Mouse (Mus musculus) Muller cell, postnatal 12 days (primary cell): ENCODE results near the gene Zfpl1.
"Not testable (repeated sequence)": the region's sequence is repeated elsewhere in the genome, so short reads cannot be mapped to it uniquely, and the experiment has no call there.

Experiments
- DNase-seq: peaks from one replicate; pipeline ENCODE4 v3.0.0-alpha.2; 2015; ENCODE audit errors: inconsistent ontology term

The Zfpl1 gene

DNA sequence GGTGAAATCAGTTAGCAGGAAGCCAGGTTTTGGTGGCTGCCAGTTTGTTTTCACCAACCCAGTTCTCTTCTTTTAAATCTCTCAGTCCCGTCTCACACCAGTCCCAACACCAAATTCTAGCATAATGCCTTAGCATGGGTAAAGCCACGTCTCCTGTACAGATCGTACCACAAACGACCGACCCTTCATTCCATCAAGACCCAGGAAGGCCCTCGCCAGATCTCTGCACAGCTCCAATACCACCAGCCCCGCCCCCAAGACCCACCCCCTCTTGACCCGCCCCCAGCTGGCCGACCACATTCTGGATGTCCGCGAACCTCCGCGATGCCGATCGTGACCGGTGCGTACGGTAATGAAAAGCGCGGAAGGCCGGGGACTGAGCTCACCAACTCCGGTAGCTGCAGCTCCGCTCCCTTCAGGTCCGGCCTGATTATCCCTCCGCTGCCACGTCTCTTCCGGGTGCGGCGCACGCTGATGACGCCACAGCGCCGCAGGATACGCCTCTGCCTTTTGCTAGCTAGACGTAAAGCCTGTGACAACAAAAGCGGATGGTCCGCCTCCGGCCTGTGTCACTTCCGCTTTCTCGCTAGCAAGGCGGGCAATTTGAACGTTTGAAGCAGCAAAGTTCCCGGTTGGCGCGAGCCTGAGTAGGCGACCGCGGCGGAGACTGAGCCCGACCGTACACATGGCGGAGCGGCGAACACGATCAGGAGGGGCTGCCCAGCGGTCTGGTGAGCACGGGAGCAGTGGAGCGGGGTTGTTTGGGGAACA is at the start of gene Zfpl1, which contains the start of gene Cdca5:
Zfpl1 (minus strand) TSS at position 479 of the 771 bp plus-strand sequence.
Cdca5 (plus strand) TSS at position 506 of the 771 bp plus-strand sequence.
- peak; percentile 98 for DNase-seq

DNA sequence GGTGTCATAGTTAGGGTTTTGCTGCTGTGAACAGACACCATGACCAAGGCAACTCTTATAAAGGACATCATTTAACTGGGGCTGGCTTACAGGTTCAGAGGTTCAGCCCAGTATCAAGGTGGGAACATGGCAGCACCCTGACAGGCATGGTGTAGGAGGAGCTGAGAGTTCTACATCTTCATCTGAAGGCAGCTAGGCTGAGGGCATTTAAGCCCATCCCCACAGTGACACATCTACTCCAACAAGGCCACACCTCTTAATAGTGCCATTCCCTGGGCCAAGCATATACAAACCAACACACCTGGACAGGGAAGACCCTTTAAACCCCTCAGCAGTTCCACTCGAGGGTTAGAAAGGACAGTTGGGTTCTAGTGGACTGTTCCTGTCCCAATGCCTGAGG is 48.4 kb upstream of the Zfpl1 start:
- DNase-seq: not testable (repeated sequence)

DNA sequence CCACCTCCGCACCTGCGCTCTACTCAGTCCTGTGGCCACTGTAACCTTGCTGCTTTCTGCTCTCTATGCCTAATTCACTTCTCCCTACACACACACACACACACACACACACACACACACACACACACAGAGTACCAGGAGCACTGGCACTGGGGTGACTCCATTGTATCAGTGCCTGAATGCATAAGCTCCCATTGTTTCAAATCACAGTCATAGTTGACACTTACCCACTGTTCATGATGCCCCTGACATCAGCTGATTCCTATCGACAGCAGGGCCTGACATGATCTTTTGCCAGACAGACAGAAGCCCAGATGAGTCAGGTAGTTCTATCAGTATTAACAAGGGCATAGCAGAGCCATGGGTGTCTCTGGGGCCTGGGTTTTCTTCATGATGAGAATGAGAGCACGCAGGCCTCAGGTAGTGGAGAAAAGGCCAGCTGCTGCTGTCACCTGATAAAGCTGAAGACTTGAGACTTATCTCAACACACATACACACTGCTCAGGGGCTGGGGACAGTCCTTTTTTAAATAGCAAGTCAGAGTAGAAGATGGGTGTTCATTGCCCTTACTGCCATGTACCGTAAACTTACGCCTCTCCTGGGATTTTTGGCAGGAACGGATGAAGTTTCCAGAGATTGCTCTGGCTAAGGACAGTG is 47.5 kb upstream of the Zfpl1 start:
- DNase-seq: no peak

DNA sequence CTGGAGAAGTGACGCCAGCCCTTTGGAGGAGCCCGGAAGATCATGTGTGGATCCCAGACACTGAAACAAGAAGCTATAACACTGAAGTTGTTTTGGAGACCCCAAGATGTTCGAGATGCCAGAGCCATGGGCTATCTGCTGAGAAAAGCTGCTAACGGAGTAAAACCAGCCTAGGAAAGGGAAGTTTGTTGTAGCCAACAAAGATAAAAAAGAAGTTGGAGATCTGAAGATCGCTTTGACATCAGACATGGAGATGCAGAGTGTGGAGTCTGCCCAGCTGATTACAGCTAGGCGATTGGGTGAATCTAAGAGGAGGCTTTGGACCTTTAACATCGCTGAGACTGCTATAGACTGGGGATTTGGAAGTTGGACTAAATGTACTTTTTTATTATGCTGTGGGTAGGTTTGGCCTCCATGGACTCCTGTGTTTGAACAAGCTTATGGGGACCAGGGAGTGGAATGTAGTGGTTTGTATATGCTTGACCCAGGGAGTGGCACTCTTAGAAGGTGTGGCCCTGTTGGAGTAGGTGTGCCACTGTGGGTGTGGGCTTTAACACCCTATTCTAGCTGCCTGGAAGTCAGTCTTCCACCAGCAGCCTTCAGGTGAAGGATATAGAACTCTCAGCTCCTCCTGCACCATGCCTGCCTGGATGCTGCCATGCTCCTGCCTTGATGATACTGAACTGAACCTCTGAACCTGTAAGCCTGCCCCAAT is 45.8 kb upstream of the Zfpl1 start:
- not testable (repeated sequence) for DNase-seq

DNA sequence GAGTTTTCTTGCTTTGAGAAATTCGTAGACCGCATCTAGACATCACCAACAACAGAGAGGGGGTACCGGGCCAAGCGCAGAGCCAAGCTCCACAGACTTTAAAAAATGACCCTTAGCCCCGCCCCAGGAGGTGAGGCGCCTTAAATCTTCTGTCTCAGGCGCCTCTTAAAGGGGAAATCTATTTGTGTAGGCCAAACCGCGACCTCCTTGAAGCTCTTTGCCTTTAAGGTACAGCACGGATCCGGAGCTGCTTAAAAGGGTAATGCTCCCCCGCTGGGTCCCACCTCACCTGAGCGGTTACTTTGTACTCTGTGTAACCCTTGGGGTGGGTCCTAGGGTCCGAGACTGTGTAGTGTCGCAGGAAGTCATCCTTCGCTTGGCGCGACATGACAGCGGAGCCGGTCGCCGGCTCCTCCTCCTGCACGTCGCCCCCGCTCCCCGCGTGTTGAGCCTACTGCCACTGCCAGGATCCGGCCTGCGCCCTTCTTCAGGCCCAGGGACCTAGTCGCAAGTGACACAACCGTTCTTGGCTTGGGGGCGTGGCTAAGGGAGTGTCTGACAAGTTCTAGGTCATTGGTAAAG is 43.1 kb upstream of the Zfpl1 start, which contains the start of gene Snx15:
Snx15 (minus strand) TSS at position 545 of the 582 bp plus-strand sequence.
- peak; percentile 96 for DNase-seq

DNA sequence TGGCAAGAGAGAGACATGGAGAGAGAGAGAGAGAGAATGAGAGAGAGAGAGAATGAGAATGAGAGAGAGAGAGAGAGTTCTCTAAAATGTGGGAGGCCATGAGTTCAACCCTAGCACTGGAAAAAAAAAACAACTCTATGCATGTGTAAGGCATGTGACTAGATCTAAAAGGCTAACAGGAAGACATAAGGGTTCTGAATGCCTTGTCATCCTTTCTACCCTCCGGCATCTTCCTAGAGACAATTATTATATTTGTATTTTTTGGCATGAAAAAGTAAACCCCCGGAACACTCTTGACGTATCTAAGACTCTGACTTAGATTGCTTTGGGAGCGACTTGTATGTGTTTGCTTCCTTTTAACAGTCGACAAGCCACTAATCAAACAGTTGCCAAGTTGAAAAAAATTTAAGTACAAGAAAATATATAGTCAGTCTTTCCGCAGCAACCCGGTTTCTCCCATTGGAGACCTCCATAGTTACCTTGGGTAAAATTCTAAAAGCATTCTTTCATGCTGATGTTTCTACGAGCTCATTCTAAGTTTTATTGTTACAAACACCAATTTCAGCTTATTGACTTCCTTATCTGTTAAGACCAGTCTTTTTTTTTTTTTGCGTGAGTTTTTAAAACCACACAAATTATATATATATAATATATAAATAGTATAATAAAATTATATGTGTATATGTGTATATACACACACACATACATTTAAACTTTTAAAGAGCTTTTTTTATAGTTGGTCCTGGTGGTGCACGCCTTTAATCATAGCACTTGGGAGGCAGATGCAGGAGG is 42.2 kb upstream of the Zfpl1 start:
- no peak for DNase-seq

DNA sequence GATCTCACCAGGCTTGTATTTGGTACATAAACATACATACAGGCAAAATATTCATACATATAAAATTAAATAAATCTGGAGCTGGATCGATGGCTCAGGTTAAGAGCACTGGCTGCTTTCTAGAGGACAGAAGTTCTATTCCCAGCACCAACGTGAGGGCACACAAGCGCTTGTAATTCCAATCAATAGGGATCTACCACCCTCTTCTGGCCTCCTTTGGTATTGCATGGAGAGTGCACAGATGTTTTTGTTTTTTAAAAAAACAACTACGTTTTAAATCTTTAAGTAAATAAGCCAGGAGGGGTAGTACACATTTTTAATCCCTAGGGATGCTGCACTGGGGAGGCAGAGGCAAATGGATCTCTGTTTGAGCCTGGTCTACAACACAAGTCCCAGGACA is 41.5 kb upstream of the Zfpl1 start:
- no peak for DNase-seq

DNA sequence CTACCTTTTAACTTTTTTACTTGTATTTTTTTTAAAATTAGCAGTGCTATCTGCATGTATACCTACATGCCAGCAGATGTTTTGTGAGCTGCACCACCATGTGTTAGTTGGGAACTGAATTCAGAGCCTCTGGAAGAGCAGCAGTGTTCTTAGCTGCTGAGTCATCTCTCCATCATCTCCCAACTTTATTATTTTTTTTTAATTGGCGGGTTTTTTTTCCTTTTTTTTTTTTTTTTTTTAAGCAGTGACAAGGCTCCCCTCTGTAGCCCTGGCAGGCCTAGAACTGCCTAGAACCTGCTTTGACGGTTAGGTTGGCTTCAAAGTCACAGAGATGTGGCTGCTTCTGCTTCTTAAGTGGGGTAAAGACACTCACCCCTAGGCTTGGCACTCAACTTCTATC is 40.1 kb upstream of the Zfpl1 start:
- DNase-seq: no peak

DNA sequence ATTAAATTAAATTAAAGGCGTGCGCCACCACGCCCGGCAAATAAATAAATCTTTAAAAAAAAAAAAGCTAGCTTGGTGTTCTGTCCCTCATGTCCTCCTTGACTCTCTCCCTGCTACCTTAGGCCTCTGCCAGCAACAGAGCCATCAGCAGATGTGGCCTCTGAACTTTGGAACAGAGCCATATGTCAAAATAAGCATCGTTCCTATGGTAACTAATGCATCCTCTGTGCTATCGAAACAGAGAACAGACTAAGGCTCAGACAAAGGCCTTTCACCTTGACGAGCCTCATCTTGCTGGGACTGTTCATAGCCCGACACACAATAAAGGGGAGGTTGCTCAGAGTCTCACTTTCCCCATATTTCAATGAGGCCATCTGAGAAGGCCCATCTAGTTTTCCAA is 38.6 kb upstream of the Zfpl1 start:
- DNase-seq: no peak

DNA sequence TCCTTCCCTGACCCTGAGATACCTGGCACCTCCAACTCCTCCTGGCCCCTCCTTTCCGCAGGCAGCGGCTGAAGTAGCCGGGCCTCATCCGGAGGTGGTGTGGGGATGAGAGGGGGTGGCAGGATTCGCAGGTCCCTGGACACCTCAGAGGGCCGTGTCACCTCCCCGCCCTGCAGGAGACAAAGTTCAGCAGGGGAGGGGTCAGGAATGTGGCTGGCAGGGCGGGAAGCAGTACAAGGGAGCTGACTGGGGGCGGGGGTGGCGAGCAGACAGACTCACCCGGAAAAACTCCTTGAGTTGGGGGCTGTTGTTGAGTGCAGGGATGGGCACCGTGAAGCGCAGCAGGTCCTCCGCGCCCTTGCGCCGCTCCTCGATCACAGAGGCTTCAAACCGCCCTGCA is 37.0 kb upstream of the Zfpl1 start:
- DNase-seq: no peak

DNA sequence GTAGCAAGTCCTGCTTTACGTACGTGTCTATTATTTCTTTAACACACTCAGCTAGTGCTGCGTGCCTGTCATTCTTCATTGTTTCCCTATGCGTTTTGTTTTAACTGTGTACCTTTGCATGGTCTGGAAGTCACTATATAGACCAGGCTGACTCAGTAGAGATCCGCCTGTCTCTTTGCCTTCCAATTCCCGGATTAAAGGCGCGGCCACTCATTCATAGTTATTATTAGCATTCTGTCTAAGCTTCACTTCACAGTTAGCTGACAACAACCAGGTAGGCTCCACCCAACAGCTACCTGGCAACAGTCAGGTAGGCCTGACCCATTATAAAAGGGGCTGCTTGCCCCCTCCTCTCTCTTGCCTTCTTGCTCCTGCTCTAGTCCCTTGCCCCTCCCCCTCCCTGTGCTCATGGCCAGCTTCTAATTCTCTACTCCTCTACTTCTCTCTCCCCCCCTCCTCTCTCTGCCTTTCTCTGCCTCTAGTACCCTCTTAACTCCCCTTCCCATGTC is 34.0 kb upstream of the Zfpl1 start:
- DNase-seq: no peak

DNA sequence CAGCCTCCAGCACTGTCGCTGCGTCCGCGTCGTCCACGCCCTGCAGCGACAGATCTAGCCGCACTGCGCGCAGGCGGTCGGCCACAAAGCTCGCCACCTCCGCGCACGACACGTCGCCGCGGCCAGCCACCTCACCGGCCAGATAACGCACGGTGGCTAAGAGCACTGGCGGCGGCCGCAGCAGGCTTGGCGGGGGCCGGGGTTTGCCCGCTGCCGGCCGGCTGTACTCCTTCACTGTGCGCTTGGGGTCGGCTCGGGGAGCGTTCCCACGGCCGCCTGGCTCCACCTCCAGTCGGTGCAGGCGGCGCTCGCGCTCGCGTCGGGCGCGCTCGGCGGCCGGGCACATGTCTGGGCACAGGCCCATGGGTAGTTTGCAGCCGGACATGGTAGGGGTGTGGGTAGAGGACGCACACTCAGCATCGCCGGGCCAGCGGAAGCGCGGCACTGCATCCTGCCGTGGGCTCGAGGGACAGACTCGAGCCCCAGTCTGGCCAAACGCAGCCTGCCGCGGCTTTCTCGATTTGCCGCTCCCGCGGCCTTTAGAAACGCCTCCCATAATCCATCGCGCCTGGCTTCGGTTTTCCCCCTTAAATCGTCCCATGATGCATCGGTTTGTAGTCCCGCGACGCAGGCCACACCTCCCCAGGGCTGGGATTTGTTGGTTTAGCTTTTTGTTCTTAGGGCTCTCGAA is 33.4 kb upstream of the Zfpl1 start, which contains the start of gene Sac3d1:
Sac3d1 (minus strand) TSS at position 665 of the 691 bp plus-strand sequence.
- DNase-seq: peak; percentile 94

DNA sequence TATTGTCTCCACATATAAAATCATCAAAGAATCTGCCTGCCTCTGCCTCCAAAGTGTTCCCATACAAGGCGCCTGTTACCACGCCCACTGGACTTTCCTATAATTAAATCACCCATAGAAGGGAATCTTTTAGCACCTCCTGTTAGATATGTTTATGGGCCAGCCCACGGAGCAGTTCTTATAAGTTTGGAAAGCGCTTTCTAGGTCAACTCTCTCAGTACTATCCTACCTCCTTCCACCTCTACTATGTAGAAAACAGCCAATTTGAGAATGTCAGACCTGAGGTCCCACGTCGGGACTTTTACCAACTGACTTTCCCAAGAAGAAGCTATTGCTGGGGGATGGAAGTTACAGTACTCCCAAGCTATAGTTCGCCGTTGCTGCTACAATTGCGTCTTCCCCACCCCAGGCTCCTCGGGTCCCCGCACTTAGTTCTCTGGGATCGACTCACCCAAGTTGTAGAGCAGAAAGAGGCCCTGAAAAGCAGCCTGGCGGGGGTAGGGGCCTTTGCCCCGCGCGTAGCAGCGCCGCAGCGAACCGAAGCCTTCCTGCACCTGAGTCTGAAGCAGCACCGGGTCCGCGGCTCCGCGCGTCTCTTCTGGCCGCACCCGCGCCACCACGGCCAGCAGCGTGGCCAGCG is 32.7 kb upstream of the Zfpl1 start:
- peak; percentile 29 for DNase-seq

DNA sequence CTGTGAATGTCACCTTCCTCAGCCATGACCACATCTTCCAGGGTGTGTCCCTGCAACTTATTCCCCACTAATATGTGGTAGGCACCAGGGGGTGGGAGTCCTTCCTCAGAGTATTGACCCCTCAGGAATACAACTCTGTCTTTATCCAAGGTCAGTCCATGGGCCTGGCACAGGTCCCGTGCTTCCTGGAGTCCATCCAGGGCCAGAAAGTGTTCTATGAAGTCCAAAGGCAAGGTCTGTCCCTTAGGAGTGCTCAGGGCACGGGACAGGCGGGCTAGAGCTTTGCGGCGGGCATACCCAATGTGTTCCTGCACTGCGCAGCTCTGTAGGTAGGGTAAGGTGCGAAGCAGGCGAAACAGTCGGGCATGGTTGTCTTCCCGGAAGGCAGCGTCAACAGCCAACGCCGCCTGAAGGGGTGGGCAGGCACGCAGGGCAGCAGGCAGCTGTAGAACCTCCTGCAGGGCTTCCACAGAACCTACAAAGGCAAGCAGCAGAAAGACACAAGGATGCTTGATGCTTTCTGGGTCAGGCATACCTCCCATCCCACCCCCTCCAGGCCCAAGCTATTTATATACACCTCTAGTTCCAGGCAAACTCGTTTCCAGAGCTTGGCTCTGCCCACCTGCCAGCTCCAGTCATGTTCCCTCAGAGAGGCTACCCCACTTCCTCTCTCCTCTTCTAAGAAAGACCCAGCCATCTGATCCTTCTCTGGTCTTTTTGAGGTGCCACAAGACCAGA is 31.5 kb upstream of the Zfpl1 start:
- DNase-seq: no peak

DNA sequence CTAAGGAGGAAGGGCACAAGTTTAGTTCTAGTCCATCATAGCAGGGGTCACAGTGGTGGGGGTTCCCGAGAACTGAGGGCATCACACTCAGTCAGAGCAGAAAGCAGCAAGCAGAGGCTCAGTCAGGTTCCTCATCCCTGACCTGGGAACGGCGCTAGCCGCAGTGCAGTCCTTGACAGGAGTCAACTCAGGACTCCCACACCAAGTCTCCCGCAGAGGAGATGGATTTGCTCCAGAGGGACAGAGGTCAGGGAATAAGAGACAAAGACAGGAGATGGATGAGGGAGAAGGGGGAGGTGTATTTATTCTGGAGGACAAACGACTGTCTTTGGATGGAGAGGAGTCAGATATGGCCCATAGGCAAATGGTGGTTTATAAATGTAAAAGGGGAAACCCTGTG is 28.4 kb upstream of the Zfpl1 start:
- DNase-seq: no peak

DNA sequence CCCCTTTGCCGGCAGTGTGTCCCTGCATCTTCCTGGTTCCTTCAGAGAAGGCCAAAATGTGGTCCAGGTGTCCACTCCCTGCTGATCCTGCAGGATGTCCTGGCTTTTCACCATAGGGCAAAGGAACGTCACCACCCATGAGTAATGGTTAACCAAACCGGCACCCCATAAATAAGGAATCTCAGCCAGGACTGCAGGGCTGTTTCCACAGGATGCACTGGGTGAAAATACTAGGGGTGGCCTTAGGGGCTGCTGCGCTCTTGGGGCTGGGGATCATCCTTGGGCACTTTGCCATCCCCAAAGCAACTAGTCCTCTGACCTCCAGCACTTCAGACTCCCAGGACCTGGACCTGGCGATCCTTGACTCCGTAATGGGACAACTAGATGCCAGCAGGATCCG is 20.8 kb upstream of the Zfpl1 start, which contains the start of gene Naaladl1:
Naaladl1 (plus strand) TSS at position 197 of the 400 bp plus-strand sequence.
- DNase-seq: no peak

DNA sequence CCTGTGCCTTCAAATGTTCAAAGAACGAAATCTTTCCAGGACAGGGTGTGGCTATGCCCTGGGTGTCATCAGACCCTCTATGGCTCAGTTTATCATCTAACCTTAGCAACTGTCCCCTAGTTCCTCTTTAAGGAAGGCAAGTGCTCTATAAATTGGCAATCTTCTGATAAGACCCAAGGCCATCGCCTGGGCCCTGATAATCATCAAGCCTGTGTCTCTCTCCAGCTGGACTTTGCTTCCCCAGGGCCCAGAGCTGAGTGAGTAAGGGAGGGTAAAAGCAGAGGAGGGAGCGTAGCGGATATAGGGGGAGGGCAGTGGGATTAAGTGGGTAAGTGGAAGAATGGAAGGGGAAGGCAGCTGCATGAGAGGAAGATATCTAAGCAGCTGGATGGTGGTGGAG is 19.7 kb upstream of the Zfpl1 start:
- DNase-seq: no peak

DNA sequence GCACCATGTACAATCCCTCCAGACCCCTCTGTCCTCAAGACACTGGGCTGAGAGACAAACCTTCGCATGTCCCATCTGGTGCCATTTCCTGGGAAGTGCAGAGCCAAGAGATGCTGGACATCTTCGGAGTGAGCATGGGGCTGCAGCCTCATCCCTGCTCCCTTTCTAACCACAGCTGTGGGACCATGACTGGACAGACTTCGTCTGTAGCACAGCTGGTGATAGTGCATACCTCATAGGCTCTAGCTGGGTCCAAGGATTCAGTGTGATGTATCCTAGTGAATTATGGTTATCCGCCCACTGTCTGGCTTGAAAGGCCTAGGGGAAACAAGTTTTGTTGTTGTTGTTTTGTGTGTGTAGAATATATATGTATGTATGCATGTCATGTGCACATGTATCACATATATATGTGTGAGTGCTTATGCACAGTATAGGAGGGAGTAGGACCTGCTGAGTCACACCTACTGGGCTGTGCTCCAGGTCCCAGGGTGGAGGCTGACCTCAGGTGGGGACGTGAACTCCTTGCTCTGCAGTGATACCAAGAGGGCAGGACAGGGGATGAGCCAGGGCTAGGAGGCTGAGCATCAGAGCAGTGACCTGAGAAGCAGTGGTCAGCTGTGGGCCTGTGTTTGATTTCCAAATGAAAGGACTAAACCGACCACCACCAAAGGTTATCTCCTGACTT is 17.6 kb upstream of the Zfpl1 start:
- DNase-seq: no peak

DNA sequence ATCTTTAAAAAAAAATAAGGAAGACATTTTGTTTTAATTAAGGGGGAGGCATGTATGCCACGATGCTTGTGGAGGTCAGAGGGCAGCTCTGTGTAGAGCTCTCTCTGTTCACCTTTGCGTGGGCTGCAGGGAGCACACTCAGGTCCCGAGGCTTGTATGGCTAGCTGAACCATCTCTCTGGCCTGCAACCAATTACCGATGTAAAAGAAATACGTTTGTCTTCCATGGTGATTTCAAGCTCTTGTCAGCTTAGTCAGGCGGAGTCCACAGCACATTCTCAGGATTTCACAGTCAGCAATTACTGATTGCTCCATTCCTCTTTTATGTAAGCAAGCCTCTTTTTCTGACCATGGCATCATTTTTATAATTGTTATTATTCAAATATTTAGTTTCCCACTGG is 16.4 kb upstream of the Zfpl1 start:
- no peak for DNase-seq
